Mouse (Mus musculus): ENCODE data around the gene Sgcd. TPM values are rescaled to one million over a fixed set of nuclear protein-coding genes. Genes with fewer than 3 reads are reported as not detected.

The Sgcd gene
- polyA plus RNA-seq, 1 experiment from 2014 or later, result 3.1 TPM

- Histone ChIP-seq H3K36me3 (ENCODE audit: control insufficient read depth, insufficient read depth, low read length) (no peaks in the 10 kb centered on the region), H3K4me3 (ENCODE audit: low read length) (no peak overlapping the region)
Observed at GRCm38 (mm10) chr11:47049756-47050155, 939.0 kb downstream of the Sgcd start.

GRCm38 (mm10) chr11:47032318-47032717, 956.5 kb downstream of the Sgcd start:
- Histone ChIP-seq H3K36me3 (ENCODE audit: control insufficient read depth, insufficient read depth, low read length) (no peaks in the 10 kb centered on the region), H3K4me3 (ENCODE audit: low read length) (no peak overlapping the region), H3K9ac (ENCODE audit: low read depth, low read length) (no peak overlapping the region), H3K4me2 (replicated peaks; ENCODE audit: low read depth, low read length) (no peak overlapping the region), H3K4me1 (ENCODE audit: control insufficient read depth, insufficient read depth, low read length) (no peaks in the 10 kb centered on the region), H3K27ac (ENCODE audit: low read depth, low read length) (no peak overlapping the region), H3K9me3 (ENCODE audit: control insufficient read depth, low read length) (no peaks in the 10 kb centered on the region), H3K27me3 (ENCODE audit: control insufficient read depth, insufficient read depth, low read length) (no peaks in the 10 kb centered on the region)
- WGBS, result 79% methylated on average over 5 of the region's 5 CpGs
- no peak for ATAC-seq (ENCODE audit: low FRiP score, low TSS enrichment)

More at GRCm38 (mm10) chr11:47049756-47050155, 939.0 kb downstream of the Sgcd start:
- Histone ChIP-seq H3K9me3 (ENCODE audit: control insufficient read depth, low read length) (no peaks in the 10 kb centered on the region; the same call in 1 of the 2 replicates), H3K4me2 (replicated peaks; ENCODE audit: low read depth, low read length) (no peak overlapping the region), H3K4me1 (ENCODE audit: control insufficient read depth, insufficient read depth, low read length) (no peaks in the 10 kb centered on the region), H3K27ac (ENCODE audit: low read depth, low read length) (no peak overlapping the region), H3K27me3 (ENCODE audit: control insufficient read depth, insufficient read depth, low read length) (no peaks in the 10 kb centered on the region), H3K9ac (ENCODE audit: low read depth, low read length) (no peak overlapping the region)
- no peak for ATAC-seq (ENCODE audit: low FRiP score, low TSS enrichment)
- WGBS, result 92% methylated on average over 4 of the region's 4 CpGs

GRCm38 (mm10) chr11:47020874-47021273, 967.9 kb downstream of the Sgcd start:
- H3K9ac ChIP-seq (ENCODE audit: low read depth, low read length), result no peak overlapping the region

GRCm38 (mm10) chr11:47018139-47018538, 970.6 kb downstream of the Sgcd start:
- H3K27me3 ChIP-seq (ENCODE audit: control insufficient read depth, insufficient read depth, low read length), result no peaks in the 10 kb centered on the region
- no peaks in the 10 kb centered on the region for H3K4me1 ChIP-seq (ENCODE audit: control insufficient read depth, insufficient read depth, low read length)
- no peak overlapping the region for H3K9ac ChIP-seq (ENCODE audit: low read depth, low read length)
- H3K27ac ChIP-seq (ENCODE audit: low read depth, low read length), result no peak overlapping the region
- H3K4me2 ChIP-seq (replicated peaks; ENCODE audit: low read depth, low read length), result no peak overlapping the region
- ATAC-seq (ENCODE audit: low FRiP score, low TSS enrichment), result no peak
- no peaks in the 10 kb centered on the region for H3K36me3 ChIP-seq (ENCODE audit: control insufficient read depth, insufficient read depth, low read length)
- no peak overlapping the region for H3K4me3 ChIP-seq (ENCODE audit: low read length)
- no peaks in the 10 kb centered on the region for H3K9me3 ChIP-seq (ENCODE audit: control insufficient read depth, low read length)
- 42% methylated on average over 2 of the region's 2 CpGs for whole genome bisulfite sequencing

More at GRCm38 (mm10) chr11:47020874-47021273, 967.9 kb downstream of the Sgcd start:
- Histone ChIP-seq H3K4me2 (replicated peaks; ENCODE audit: low read depth, low read length) (no peak overlapping the region), H3K9me3 (ENCODE audit: control insufficient read depth, low read length) (no peaks in the 10 kb centered on the region), H3K4me3 (ENCODE audit: low read length) (no peak overlapping the region), H3K36me3 (ENCODE audit: control insufficient read depth, insufficient read depth, low read length) (no peaks in the 10 kb centered on the region), H3K27ac (ENCODE audit: low read depth, low read length) (no peak overlapping the region), H3K4me1 (ENCODE audit: control insufficient read depth, insufficient read depth, low read length) (no peaks in the 10 kb centered on the region), H3K27me3 (ENCODE audit: control insufficient read depth, insufficient read depth, low read length) (no peaks in the 10 kb centered on the region)
- no peak for ATAC-seq (ENCODE audit: low FRiP score, low TSS enrichment)
- 27% methylated on average over 6 of the region's 6 CpGs for WGBS

- Histone ChIP-seq H3K27ac (ENCODE audit: low read depth, low read length) (no peak overlapping the region), H3K27me3 (ENCODE audit: control insufficient read depth, insufficient read depth, low read length) (no peaks in the 10 kb centered on the region), H3K9me3 (ENCODE audit: control insufficient read depth, low read length) (no peaks in the 10 kb centered on the region), H3K4me3 (ENCODE audit: low read length) (no peak overlapping the region), H3K9ac (ENCODE audit: low read depth, low read length) (no peak overlapping the region), H3K36me3 (ENCODE audit: control insufficient read depth, insufficient read depth, low read length) (no peaks in the 10 kb centered on the region), H3K4me2 (replicated peaks; ENCODE audit: low read depth, low read length) (no peak overlapping the region), H3K4me1 (ENCODE audit: control insufficient read depth, insufficient read depth, low read length) (no peaks in the 10 kb centered on the region)
- ATAC-seq (ENCODE audit: low FRiP score, low TSS enrichment), result no peak
- 56% methylated on average over 2 of the region's 2 CpGs for WGBS
Observed at GRCm38 (mm10) chr11:47015683-47016082, 973.1 kb downstream of the Sgcd start.

- Histone ChIP-seq H3K4me3 (ENCODE audit: low read length) (no peak overlapping the region), H3K9me3 (ENCODE audit: control insufficient read depth, low read length) (no peaks in the 10 kb centered on the region), H3K4me2 (replicated peaks; ENCODE audit: low read depth, low read length) (no peak overlapping the region), H3K27me3 (ENCODE audit: control insufficient read depth, insufficient read depth, low read length) (no peaks in the 10 kb centered on the region), H3K36me3 (ENCODE audit: control insufficient read depth, insufficient read depth, low read length) (no peaks in the 10 kb centered on the region), H3K4me1 (ENCODE audit: control insufficient read depth, insufficient read depth, low read length) (no peaks in the 10 kb centered on the region), H3K27ac (ENCODE audit: low read depth, low read length) (no peak overlapping the region), H3K9ac (ENCODE audit: low read depth, low read length) (no peak overlapping the region)
- no peak for ATAC-seq (ENCODE audit: low FRiP score, low TSS enrichment)
Observed at GRCm38 (mm10) chr11:47014278-47014677, 974.5 kb downstream of the Sgcd start.

- no peak overlapping the region for H3K4me3 ChIP-seq (ENCODE audit: low read length)
- H3K9ac ChIP-seq (ENCODE audit: low read depth, low read length), result no peak overlapping the region
- ATAC-seq (ENCODE audit: low FRiP score, low TSS enrichment), result no peak
- no peaks in the 10 kb centered on the region for H3K4me1 ChIP-seq (ENCODE audit: control insufficient read depth, insufficient read depth, low read length)
- H3K9me3 ChIP-seq (ENCODE audit: control insufficient read depth, low read length), result no peaks in the 10 kb centered on the region
- no peak overlapping the region for H3K4me2 ChIP-seq (replicated peaks; ENCODE audit: low read depth, low read length)
- H3K36me3 ChIP-seq (ENCODE audit: control insufficient read depth, insufficient read depth, low read length), result no peaks in the 10 kb centered on the region
- no peak overlapping the region for H3K27ac ChIP-seq (ENCODE audit: low read depth, low read length)
- H3K27me3 ChIP-seq (ENCODE audit: control insufficient read depth, insufficient read depth, low read length), result no peaks in the 10 kb centered on the region
Observed at GRCm38 (mm10) chr11:47010166-47010565, 978.6 kb downstream of the Sgcd start.

- H3K27ac ChIP-seq (ENCODE audit: low read depth, low read length), result no peak overlapping the region
Observed at GRCm38 (mm10) chr11:47005301-47005875, 983.4 kb downstream of the Sgcd start.

GRCm38 (mm10) chr11:46939311-46939710, 1049.5 kb downstream of the Sgcd start:
- H3K4me2 ChIP-seq (replicated peaks; ENCODE audit: low read depth, low read length), result no peak overlapping the region
- H3K27me3 ChIP-seq (ENCODE audit: control insufficient read depth, insufficient read depth, low read length), result no peaks in the 10 kb centered on the region
- H3K4me3 ChIP-seq (ENCODE audit: low read length), result no peak overlapping the region
- no peak overlapping the region for H3K9ac ChIP-seq (ENCODE audit: low read depth, low read length)
- H3K4me1 ChIP-seq (ENCODE audit: control insufficient read depth, insufficient read depth, low read length), result no peaks in the 10 kb centered on the region
- whole genome bisulfite sequencing, result 16% methylated on average over 4 of the region's 4 CpGs
- no peaks in the 10 kb centered on the region for H3K9me3 ChIP-seq (ENCODE audit: control insufficient read depth, low read length)
- no peaks in the 10 kb centered on the region for H3K36me3 ChIP-seq (ENCODE audit: control insufficient read depth, insufficient read depth, low read length)
- ATAC-seq (ENCODE audit: low FRiP score, low TSS enrichment), result no peak
- H3K27ac ChIP-seq (ENCODE audit: low read depth, low read length), result no peak overlapping the region

More at GRCm38 (mm10) chr11:47005301-47005875, 983.4 kb downstream of the Sgcd start:
- Histone ChIP-seq H3K9ac (ENCODE audit: low read depth, low read length) (no peak overlapping the region), H3K4me2 (replicated peaks; ENCODE audit: low read depth, low read length) (no peak overlapping the region), H3K36me3 (ENCODE audit: control insufficient read depth, insufficient read depth, low read length) (no peaks in the 10 kb centered on the region), H3K9me3 (ENCODE audit: control insufficient read depth, low read length) (no peaks in the 10 kb centered on the region), H3K4me3 (ENCODE audit: low read length) (no peak overlapping the region), H3K4me1 (ENCODE audit: control insufficient read depth, insufficient read depth, low read length) (no peaks in the 10 kb centered on the region), H3K27me3 (ENCODE audit: control insufficient read depth, insufficient read depth, low read length) (no peaks in the 10 kb centered on the region)
- 76% methylated on average over 1 of the region's 1 CpGs for WGBS
- ATAC-seq (ENCODE audit: low FRiP score, low TSS enrichment), result no peak

Data from kidney, embryonic 14.5 days (tissue).